Mouse (Mus musculus): ENCODE measurements around the gene Tmem200b.

The Tmem200b gene

GRCm38 (mm10) chr4:131921461-131922346 lies at the start of gene Tmem200b:
Tmem200b (plus strand) TSS chr4:131921771.
- no peak for DNase-seq

GRCm38 (mm10) chr4:131872672-131873292 lies 48.8 kb upstream of the Tmem200b start:
- DNase-seq = no peak

GRCm38 (mm10) chr4:131873293-131874168 lies 48.0 kb upstream of the Tmem200b start, which contains the start of gene Srsf4:
Srsf4 (plus strand) TSS chr4:131873617.
- DNase-seq = peak; percentile 95

GRCm38 (mm10) chr4:131874169-131874536 lies 47.4 kb upstream of the Tmem200b start:
- no peak for DNase-seq

- no peak for DNase-seq
Observed at GRCm38 (mm10) chr4:131874567-131874966, 47.0 kb upstream of the Tmem200b start.

- DNase-seq = no peak
Observed at GRCm38 (mm10) chr4:131875242-131875641, 46.3 kb upstream of the Tmem200b start.

GRCm38 (mm10) chr4:131876836-131877235 lies 44.7 kb upstream of the Tmem200b start:
- no peak for DNase-seq

GRCm38 (mm10) chr4:131879692-131880091 lies 41.9 kb upstream of the Tmem200b start:
- DNase-seq = no peak

- DNase-seq = no peak
Observed at GRCm38 (mm10) chr4:131881306-131881705, 40.3 kb upstream of the Tmem200b start.

- DNase-seq = no peak
Observed at GRCm38 (mm10) chr4:131883571-131883970, 38.0 kb upstream of the Tmem200b start.

- DNase-seq = no peak
Observed at GRCm38 (mm10) chr4:131885376-131885775, 36.2 kb upstream of the Tmem200b start.

GRCm38 (mm10) chr4:131888564-131888963 lies 33.0 kb upstream of the Tmem200b start:
- DNase-seq = no peak

- no peak for DNase-seq
Observed at GRCm38 (mm10) chr4:131890692-131891091, 30.9 kb upstream of the Tmem200b start.

GRCm38 (mm10) chr4:131897109-131897508 lies 24.5 kb upstream of the Tmem200b start:
- no peak for DNase-seq

- DNase-seq = no peak
Observed at GRCm38 (mm10) chr4:131897787-131898186, 23.8 kb upstream of the Tmem200b start.

- no peak for DNase-seq
Observed at GRCm38 (mm10) chr4:131898503-131899179, 22.9 kb upstream of the Tmem200b start.

GRCm38 (mm10) chr4:131899180-131899554 lies 22.4 kb upstream of the Tmem200b start:
- no peak for DNase-seq

- DNase-seq = no peak
Observed at GRCm38 (mm10) chr4:131901090-131901489, 20.5 kb upstream of the Tmem200b start.

- DNase-seq = no peak
Observed at GRCm38 (mm10) chr4:131904478-131904877, 17.1 kb upstream of the Tmem200b start.

- DNase-seq = no peak
Observed at GRCm38 (mm10) chr4:131906423-131906822, 15.1 kb upstream of the Tmem200b start.

GRCm38 (mm10) chr4:131907912-131908311 lies 13.7 kb upstream of the Tmem200b start:
- no peak for DNase-seq

- DNase-seq = no peak
Observed at GRCm38 (mm10) chr4:131910237-131910994, 11.2 kb upstream of the Tmem200b start.
